Mouse (Mus musculus) gastrocnemius, adult 8-10 months (tissue): ENCODE results near the gene Olfr798. TPM values are rescaled to one million over a fixed set of nuclear protein-coding genes. Genes with fewer than 3 reads are reported as not detected.

Source experiments
- DNase-seq, 2 experiments: peaks; one replicate each; pipeline ENCODE4 v3.0.0; 2022; ENCODE audit warnings: low spot score in 2 of 2
- microRNA-seq: library from miRNA; unstranded; fragments of <30 nt; microRNA quantifications from one replicate; pipeline ENCODE4 v1.2.0, GENCODE M21; 2022
- total RNA-seq, 4 experiments: library from RNA; stranded (reverse); gene quantifications; 2 replicates each; pipeline ENCODE4 v1.2.4; 2022

Olfr798 gene
- not detected for total RNA-seq

- no peak for DNase-seq
These were observed at the start of gene Olfr798 for GRCm38 (mm10) chr10:129627834-129628233. Gene Olfr798 (minus strand): TSS chr10:129627934.

- DNase-seq: no peak
These were observed 46.0 kb upstream of the Olfr798 start, which contains the start of gene Olfr801 for GRCm38 (mm10) chr10:129673765-129674164. Gene Olfr801 (minus strand): TSS chr10:129673865.

GRCm38 (mm10) chr10:129657394-129657793, 29.7 kb upstream of the Olfr798 start, which contains the start of gene Olfr800:
Gene Olfr800 (plus strand): TSS chr10:129657694.
- DNase-seq: no peak

- no peak for DNase-seq
These were observed 24.0 kb upstream of the Olfr798 start for GRCm38 (mm10) chr10:129651763-129652162.

GRCm38 (mm10) chr10:129637184-129637583, 9.4 kb upstream of the Olfr798 start, which contains the start of gene Olfr799:
Gene Olfr799 (plus strand): TSS chr10:129637484.
- DNase-seq: no peak

- DNase-seq: no peak
These were observed 4.5 kb downstream of the Olfr798 start for GRCm38 (mm10) chr10:129623251-129623650.

- no peak for DNase-seq
These were observed 6.0 kb downstream of the Olfr798 start for GRCm38 (mm10) chr10:129621724-129622123.

GRCm38 (mm10) chr10:129612470-129612869, 15.3 kb downstream of the Olfr798 start, which contains the start of gene Olfr796:
Gene Olfr796 (minus strand): TSS chr10:129612570.
- DNase-seq: no peak

GRCm38 (mm10) chr10:129577066-129577465, 50.7 kb downstream of the Olfr798 start:
- no peak for DNase-seq

Small RNA genes lying within 50 kb of the gene (microRNA-seq; reads per million reads assigned to microRNA genes)
- not detected for gene Gm23252

Other genes starting within 250 kb of the Olfr798 start
- gene Olfr784, start 243.9 kb downstream of the Olfr798 start, total RNA-seq: not detected
- gene Olfr785, start 222.5 kb downstream of the Olfr798 start, total RNA-seq: not detected
- not detected for gene Olfr786, start 200.6 kb downstream of the Olfr798 start, total RNA-seq
- gene Olfr787, start 166.1 kb downstream of the Olfr798 start, total RNA-seq: not detected
- gene Olfr788, start 156.9 kb downstream of the Olfr798 start, total RNA-seq: not detected
- not detected for gene Olfr789, start 143.2 kb downstream of the Olfr798 start, total RNA-seq
- not detected for gene Olfr790, start 129.4 kb downstream of the Olfr798 start, total RNA-seq
- gene Olfr791, start 106.1 kb downstream of the Olfr798 start, total RNA-seq: not detected
- not detected for gene Olfr792, start 88.8 kb downstream of the Olfr798 start, total RNA-seq
- not detected for gene Olfr794, start 60.3 kb downstream of the Olfr798 start, total RNA-seq
- not detected for gene Olfr796, start 15.4 kb downstream of the Olfr798 start, total RNA-seq
- gene Olfr799, start 9.6 kb upstream of the Olfr798 start, total RNA-seq: not detected
- gene Olfr800, start 29.8 kb upstream of the Olfr798 start, total RNA-seq: not detected
- not detected for gene Olfr801, start 45.9 kb upstream of the Olfr798 start, total RNA-seq
- gene Olfr802, start 60.2 kb upstream of the Olfr798 start, total RNA-seq: not detected
- not detected for gene Olfr803, start 66.4 kb upstream of the Olfr798 start, total RNA-seq
- not detected for gene Olfr804, start 75.3 kb upstream of the Olfr798 start, total RNA-seq
- gene Olfr805, start 101.4 kb upstream of the Olfr798 start, total RNA-seq: not detected
- gene Olfr806, start 114.0 kb upstream of the Olfr798 start, total RNA-seq: not detected
- gene Olfr807, start 129.9 kb upstream of the Olfr798 start, total RNA-seq: not detected
- not detected for gene Olfr808, start 137.5 kb upstream of the Olfr798 start, total RNA-seq
- not detected for gene Olfr809, start 146.7 kb upstream of the Olfr798 start, total RNA-seq
- not detected for gene Olfr810, start 167.0 kb upstream of the Olfr798 start, total RNA-seq
- not detected for gene Olfr811, start 176.5 kb upstream of the Olfr798 start, total RNA-seq
- gene Olfr812, start 218.2 kb upstream of the Olfr798 start, total RNA-seq: not detected
- gene Olfr813, start 227.4 kb upstream of the Olfr798 start, total RNA-seq: not detected